Comparison of ENCODE assay signal across 26 mouse cellular contexts in genomic region chr2:32676821-32677220, GRCm38 (mm10). TPM values are rescaled to one million over a fixed set of nuclear protein-coding genes. Genes with fewer than 3 reads are reported as not detected.
DNase-seq lines count a peak whose midpoint lies in the region; ATAC-seq and TF ChIP-seq lines count a peak whose summit lies in the region.
"Had no signal": no experiment of that assay in that cellular context is flagged by ENCODE, and none has a peak within 500 bp of the region (broad histone marks: within the 10 kb centered on the region; RNA-seq: fewer than 3 reads in every experiment).

No protein-coding gene starts in this region.

- H3K27ac ChIP-seq in intestine, postnatal 0 days (ENCODE audit: low read depth, low read length), result no peak overlapping the region
- no peak overlapping the region for H3K27ac ChIP-seq in intestine, embryonic 15.5 days
- no peak overlapping the region for H3K27ac ChIP-seq in liver, postnatal 0 days (ENCODE audit: low read depth)
- H3K27ac ChIP-seq in ES-E14 (ENCODE audit: insufficient read depth, low read depth, low read length, poor library complexity, severe bottlenecking), result no peak overlapping the region
- H3K27ac ChIP-seq: embryonic facial prominence, embryonic 12.5 days; forebrain, embryonic 12.5 days; heart, embryonic 10.5 days; hindbrain, embryonic 10.5 days; limb, embryonic 13.5 days; midbrain, embryonic 15.5 days; neural tube, embryonic 12.5 days; stomach, embryonic 15.5 days had no signal

- peak; percentile 50 for TF ChIP-seq CTCF in intestine, postnatal 0 days (IDR thresholded peaks at IDR 0.05; ENCODE audit: low read depth)
- peak; percentile 52 for TF ChIP-seq CTCF in liver, postnatal 0 days (IDR thresholded peaks at IDR 0.05; ENCODE audit: low read depth)

- no peak overlapping the region for H3K4me2 ChIP-seq in intestine, postnatal 0 days (replicated peaks; ENCODE audit: low read depth)
- H3K4me2 ChIP-seq in intestine, embryonic 15.5 days (replicated peaks), result no peak overlapping the region
- no peak overlapping the region for H3K4me2 ChIP-seq in liver, postnatal 0 days (ENCODE audit: low read depth, low read length)
- H3K4me2 ChIP-seq: embryonic facial prominence, embryonic 12.5 days; forebrain, embryonic 12.5 days; limb, embryonic 13.5 days; midbrain, embryonic 15.5 days; neural tube, embryonic 12.5 days; stomach, embryonic 15.5 days had no signal

- 92% methylated on average over 3 of the region's 3 CpGs for WGBS in intestine, postnatal 0 days
- 88% methylated on average over 3 of the region's 3 CpGs for WGBS in intestine, embryonic 15.5 days
- 77% methylated on average over 3 of the region's 3 CpGs for WGBS in liver, postnatal 0 days (ENCODE audit: insufficient replicate concordance)

- H3K9me3 ChIP-seq in intestine, postnatal 0 days (ENCODE audit: control insufficient read depth), result no peaks in the 10 kb centered on the region
- no peaks in the 10 kb centered on the region for H3K9me3 ChIP-seq in intestine, embryonic 15.5 days
- H3K9me3 ChIP-seq in liver, postnatal 0 days (ENCODE audit: low read length), result no peaks in the 10 kb centered on the region
- no peaks in the 10 kb centered on the region for H3K9me3 ChIP-seq in ES-E14 (ENCODE audit: control insufficient read depth, insufficient read depth, low read depth, low read length)
- H3K9me3 ChIP-seq: embryonic facial prominence, embryonic 12.5 days; forebrain, embryonic 12.5 days; heart, embryonic 10.5 days; hindbrain, embryonic 10.5 days; midbrain, embryonic 15.5 days; neural tube, embryonic 12.5 days; stomach, embryonic 15.5 days had no signal

- H3K27me3 ChIP-seq in intestine, postnatal 0 days (replicated peaks; ENCODE audit: control insufficient read depth, insufficient read depth, low read length), result no peaks in the 10 kb centered on the region
- no peaks in the 10 kb centered on the region for H3K27me3 ChIP-seq in intestine, embryonic 15.5 days (replicated peaks)
- H3K27me3 ChIP-seq in liver, postnatal 0 days (ENCODE audit: insufficient read depth, low read length), result no peaks in the 10 kb centered on the region
- H3K27me3 ChIP-seq: embryonic facial prominence, embryonic 12.5 days; forebrain, embryonic 12.5 days; limb, embryonic 13.5 days; midbrain, embryonic 15.5 days; neural tube, embryonic 12.5 days; stomach, embryonic 15.5 days had no signal

- H3K36me3 ChIP-seq in intestine, postnatal 0 days (ENCODE audit: control insufficient read depth, insufficient read depth), result peaks cover 32% of the 10 kb centered on the region; the same call in 1 of the 2 replicates
- H3K36me3 ChIP-seq in intestine, embryonic 15.5 days, result no peaks in the 10 kb centered on the region
- H3K36me3 ChIP-seq in liver, postnatal 0 days (replicated peaks; ENCODE audit: insufficient read depth, low read length), result peaks cover 12% of the 10 kb centered on the region
- H3K36me3 ChIP-seq in ES-E14 (ENCODE audit: control insufficient read depth, insufficient read depth, low read length, poor library complexity, severe bottlenecking), result peaks cover 31% of the 10 kb centered on the region; the same call in 1 of the 2 replicates
- H3K36me3 ChIP-seq: embryonic facial prominence, embryonic 12.5 days; forebrain, embryonic 12.5 days; midbrain, embryonic 15.5 days; neural tube, embryonic 12.5 days had no signal

- peaks cover 9% of the 10 kb centered on the region for H3K4me1 ChIP-seq in intestine, postnatal 0 days (replicated peaks; ENCODE audit: control insufficient read depth, insufficient read depth, low read length)
- H3K4me1 ChIP-seq in intestine, embryonic 15.5 days (replicated peaks), result peaks cover 20% of the 10 kb centered on the region
- H3K4me1 ChIP-seq in liver, postnatal 0 days (ENCODE audit: insufficient read depth), result 0 out of 2 replicates have a peak, but pooled peaks cover 2% of the 10 kb centered on the region
- 0 out of 4 replicates have a peak, but pooled peaks cover 2% of the 10 kb centered on the region in 2 experiments for H3K4me1 ChIP-seq in ES-E14 (ENCODE audit: control insufficient read depth in 2 of 2, insufficient read depth in 2 of 2, low read length in 2 of 2, poor library complexity in 1 of 2)
- H3K4me1 ChIP-seq: midbrain, embryonic 15.5 days had no signal

- H3K4me3 ChIP-seq in intestine, postnatal 0 days (ENCODE audit: low read depth, low read length), result no peak overlapping the region
- H3K4me3 ChIP-seq in intestine, embryonic 15.5 days (replicated peaks), result no peak overlapping the region
- no peak overlapping the region for H3K4me3 ChIP-seq in liver, postnatal 0 days (ENCODE audit: low read depth, low read length)
- H3K4me3 ChIP-seq in ES-E14 (ENCODE audit: insufficient read depth in 1 of 2, low read depth in 1 of 2, low read length in 2 of 2, poor library complexity in 1 of 2, severe bottlenecking in 1 of 2), result no peak overlapping the region
- H3K4me3 ChIP-seq: embryonic facial prominence, embryonic 12.5 days; erythroblast, embryonic 14.5 days; forebrain, embryonic 12.5 days; heart, embryonic 10.5 days; hindbrain, embryonic 10.5 days; limb, embryonic 13.5 days; midbrain, embryonic 15.5 days; neural tube, embryonic 12.5 days; stomach, embryonic 15.5 days had no signal

- ATAC-seq in intestine, postnatal 0 days, result no peak
- no peak for ATAC-seq in intestine, embryonic 15.5 days
- ATAC-seq in liver, postnatal 0 days, result no peak
- ATAC-seq in megakaryocyte progenitor cell, adult 5-6 weeks (replicated peaks; ENCODE audit: poor library complexity), result 0 out of 2 replicates have a peak, but pooled peaks have one; percentile 38
- ATAC-seq: midbrain, embryonic 15.5 days had no signal

- H3K9ac ChIP-seq in intestine, postnatal 0 days (ENCODE audit: low read depth, low read length), result no peak overlapping the region
- H3K9ac ChIP-seq in intestine, embryonic 15.5 days, result no peak overlapping the region
- no peak overlapping the region for H3K9ac ChIP-seq in liver, postnatal 0 days (replicated peaks)
- H3K9ac ChIP-seq in ES-E14 (ENCODE audit: insufficient read depth, low read depth, low read length, poor library complexity, severe bottlenecking), result no peak overlapping the region
- H3K9ac ChIP-seq: embryonic facial prominence, embryonic 12.5 days; forebrain, embryonic 12.5 days; limb, embryonic 13.5 days; midbrain, embryonic 15.5 days; neural tube, embryonic 12.5 days; stomach, embryonic 15.5 days had no signal

- no peak for TF ChIP-seq EP300 in liver, postnatal 0 days (IDR thresholded peaks at IDR 0.05; ENCODE audit: low read depth)

- no peak for DNase-seq in liver, postnatal 0 days
- DNase-seq in liver, result no peak
- DNase-seq in ES-E14 (ENCODE audit: low read depth, low spot score), result no peak
- DNase-seq in right cerebral cortex, postnatal 14 days, result no peak
- DNase-seq: adrenal gland, adult 2 months; cerebellum, adult 18-20 months; cerebellum, postnatal 14 days; kidney, adult 8-10 months; kidney, postnatal 36 days; layer of hippocampus, adult 9-11 months; lung, adult 18-20 months; right cerebral cortex, postnatal 4 days; thymus, adult 18-20 months; thymus, postnatal 4 days had no signal

- in situ Hi-C loops in ES-E14 (cut with MboI; ENCODE audit: low sequenced_read_pairs in 2 of 2, unreplicated experiment in 2 of 2), result no loop called here

TF ChIP-seq in ES-E14, 5 proteins besides CTCF, POLR2A, EP300 and RAD21:
- TF ChIP-seq ZC3H11A (IDR thresholded peaks at IDR 0.05; ENCODE audit: borderline replicate concordance, low read depth, low read length), result peak; percentile 15; the same call in 1 of the 2 replicates
- no peak for TF ChIP-seq HCFC1 (IDR thresholded peaks at IDR 0.05; ENCODE audit: borderline replicate concordance, insufficient read depth, low read length)

RNA-seq across cellular contexts. Expression of gene Fpgs, which starts 27.1 kb away (rescaled TPM):
- polyA plus RNA-seq in intestine, postnatal 0 days (2015; fragmentation: Nextera tagmentation; extraction: Ambion mirVana), result 12.4 and 15.2 TPM in 2 replicates
- polyA plus RNA-seq in intestine, embryonic 15.5 days (2015; fragmentation: Nextera tagmentation; extraction: Ambion mirVana), result 30.1 and 35.5 TPM in 2 replicates
- 85.3 and 95.9 TPM in 2 replicates for polyA plus RNA-seq in liver, postnatal 0 days (2015; fragmentation: Nextera tagmentation; extraction: Ambion mirVana)
- total RNA-seq in ES-E14 (2012; rRNA removed), result 61.2 and 84.6 TPM in 2 replicates
- total RNA-seq in megakaryocyte progenitor cell, adult 5-6 weeks (2015), result 18.0 and 19.1 TPM in 2 replicates
- 20.7 and 27.4 TPM in 2 replicates for total RNA-seq in megakaryocyte progenitor cell, adult 5-6 weeks (2017)

RNA-seq across cellular contexts. Expression of gene Eng, which starts 30.4 kb away (rescaled TPM):
- polyA plus RNA-seq in intestine, postnatal 0 days (2015; fragmentation: Nextera tagmentation; extraction: Ambion mirVana), result 32.2 and 34.1 TPM in 2 replicates
- 62.6 and 63.2 TPM in 2 replicates for polyA plus RNA-seq in intestine, embryonic 15.5 days (2015; fragmentation: Nextera tagmentation; extraction: Ambion mirVana)
- polyA plus RNA-seq in liver, postnatal 0 days (2015; fragmentation: Nextera tagmentation; extraction: Ambion mirVana), result 29.9 and 30.2 TPM in 2 replicates
- 18.3 and 36.8 TPM in 2 replicates for total RNA-seq in ES-E14 (2012; rRNA removed)
- 14.7 and 15.5 TPM in 2 replicates for total RNA-seq in megakaryocyte progenitor cell, adult 5-6 weeks (2015)
- 6.9 and 8.5 TPM in 2 replicates for total RNA-seq in megakaryocyte progenitor cell, adult 5-6 weeks (2017)

RNA-seq across cellular contexts. Expression of gene Cdk9, which starts 36.1 kb away (rescaled TPM):
- polyA plus RNA-seq in intestine, postnatal 0 days (2015; fragmentation: Nextera tagmentation; extraction: Ambion mirVana), result 54.0 and 62.2 TPM in 2 replicates
- polyA plus RNA-seq in intestine, embryonic 15.5 days (2015; fragmentation: Nextera tagmentation; extraction: Ambion mirVana), result 95.7 and 99.6 TPM in 2 replicates
- polyA plus RNA-seq in liver, postnatal 0 days (2015; fragmentation: Nextera tagmentation; extraction: Ambion mirVana), result 49.5 and 53.7 TPM in 2 replicates
- total RNA-seq in ES-E14 (2012; rRNA removed), result 68.0 and 72.4 TPM in 2 replicates
- total RNA-seq in megakaryocyte progenitor cell, adult 5-6 weeks (2015), result 63.4 and 79.2 TPM in 2 replicates
- total RNA-seq in megakaryocyte progenitor cell, adult 5-6 weeks (2017), result 39.3 and 42.5 TPM in 2 replicates

RNA-seq across cellular contexts. Expression of gene Sh2d3c, which starts 44.0 kb away (rescaled TPM):
- polyA plus RNA-seq in intestine, postnatal 0 days (2015; fragmentation: Nextera tagmentation; extraction: Ambion mirVana), result 11.2 and 11.7 TPM in 2 replicates
- 27.8 and 28.6 TPM in 2 replicates for polyA plus RNA-seq in intestine, embryonic 15.5 days (2015; fragmentation: Nextera tagmentation; extraction: Ambion mirVana)
- polyA plus RNA-seq in liver, postnatal 0 days (2015; fragmentation: Nextera tagmentation; extraction: Ambion mirVana), result 7.6 and 8.3 TPM in 2 replicates
- 1.7 and 1.8 TPM in 2 replicates for total RNA-seq in ES-E14 (2012; rRNA removed)
- 18.2 and 19.9 TPM in 2 replicates for total RNA-seq in megakaryocyte progenitor cell, adult 5-6 weeks (2015)
- 10.3 and 10.7 TPM in 2 replicates for total RNA-seq in megakaryocyte progenitor cell, adult 5-6 weeks (2017)

RNA-seq across cellular contexts. Expression of gene Ak1, which starts 55.3 kb away (rescaled TPM):
- polyA plus RNA-seq in intestine, postnatal 0 days (2015; fragmentation: Nextera tagmentation; extraction: Ambion mirVana), result 10.5 and 12.1 TPM in 2 replicates
- 19.2 and 19.6 TPM in 2 replicates for polyA plus RNA-seq in intestine, embryonic 15.5 days (2015; fragmentation: Nextera tagmentation; extraction: Ambion mirVana)
- polyA plus RNA-seq in liver, postnatal 0 days (2015; fragmentation: Nextera tagmentation; extraction: Ambion mirVana), result 1.3 and 5.9 TPM in 2 replicates
- 77.4 and 90.8 TPM in 2 replicates for total RNA-seq in ES-E14 (2012; rRNA removed)
- total RNA-seq in megakaryocyte progenitor cell, adult 5-6 weeks (2015), result 0.12 and 1.8 TPM in 2 replicates
- total RNA-seq in megakaryocyte progenitor cell, adult 5-6 weeks (2017), result 0.12 and 0.14 TPM in 2 replicates
